Mouse (Mus musculus) CH12.LX (cell line): ENCODE data around the gene 4930595D18Rik. TPM values are rescaled to one million over a fixed set of nuclear protein-coding genes. Genes with fewer than 3 reads are reported as not detected.
A peak's percentile ranks its signal among the peaks of the same experiment; 100 is the strongest.

ENCODE experiments used
- DNase-seq: peaks from one replicate; pipeline ENCODE4 v3.0.0-alpha.2; 2013; ENCODE audit errors: extremely low read depth
- H3K27ac ChIP-seq: 2 replicates; pipeline ENCODE4 v1.5.1; 2012; ENCODE audit warnings: low read depth, mild to moderate bottlenecking, control low read depth, moderate library complexity; ENCODE audit not compliant: insufficient read depth
- H3K27me3 ChIP-seq: replicated peaks from 2 replicates; pipeline ENCODE3; 2012; ENCODE audit warnings: inconsistent platforms
- H3K36me3 ChIP-seq, 2 experiments: replicated peaks in 1 of 2; 2 replicates each; pipeline versions ENCODE3 to v1.6.1; 2012; ENCODE audit warnings: inconsistent platforms in 1 of 2, low read length in 1 of 2, mild to moderate bottlenecking in 1 of 2, mixed read lengths in 1 of 2, moderate library complexity in 1 of 2; ENCODE audit not compliant: control insufficient read depth in 1 of 2, insufficient read depth in 1 of 2
- H3K4me1 ChIP-seq, 2 experiments: 2 replicates each; pipeline ENCODE4 v1.6.1; 2012; ENCODE audit warnings: inconsistent platforms in 1 of 2, moderate library complexity in 1 of 2; ENCODE audit not compliant: insufficient read depth in 2 of 2, control insufficient read depth in 1 of 2
- H3K4me2 ChIP-seq: 2 replicates; pipeline ENCODE4 v1.6.1; 2012; ENCODE audit warnings: low read depth, mild to moderate bottlenecking, control low read depth; ENCODE audit not compliant: poor library complexity, insufficient read depth, severe bottlenecking
- H3K4me3 ChIP-seq, 3 experiments: fragments of 150-350 bp in 1 of 3; sonication (generic) in 1 of 3; replicated peaks in 1 of 3; 2 replicates each; pipeline versions ENCODE3 to v1.5.1; 2011 to 2012; ENCODE audit warnings: low read depth in 2 of 3, low read length in 2 of 3, mild to moderate bottlenecking in 2 of 3, moderate library complexity in 2 of 3, control low read depth in 1 of 3, improper control_type of control experiment in 1 of 3, inconsistent platforms in 1 of 3, mixed read lengths in 1 of 3; ENCODE audit not compliant: poor library complexity in 1 of 3
- H3K79me2 ChIP-seq: replicated peaks from 2 replicates; pipeline ENCODE4 v1.6.1; 2012; ENCODE audit warnings: mild to moderate bottlenecking, moderate library complexity; ENCODE audit not compliant: control insufficient read depth, poor library complexity, insufficient read depth, severe bottlenecking; ENCODE audit errors: extremely low read depth
- H3K9ac ChIP-seq: 2 replicates; pipeline ENCODE4 v1.6.1; 2012; ENCODE audit warnings: low read depth, mild to moderate bottlenecking, control low read depth, moderate library complexity; ENCODE audit not compliant: insufficient read depth
- H3K9me3 ChIP-seq: replicated peaks from 2 replicates; pipeline ENCODE3; 2012; ENCODE audit warnings: low read length, inconsistent platforms, mixed read lengths
- CHD1 ChIP-seq: IDR thresholded peaks from 2 replicates; pipeline ENCODE4 v1.6.1; 2012; ENCODE audit warnings: low read depth, low read length, improper control_type of control experiment, inconsistent platforms
- CHD2 ChIP-seq: IDR thresholded peaks from 2 replicates; pipeline ENCODE4 v1.6.1; 2011; ENCODE audit warnings: low read length, improper control_type of control experiment
- CTCF ChIP-seq, 2 experiments: IDR thresholded peaks in 1 of 2; conservative IDR thresholded peaks in 1 of 2; 2 replicates each; pipeline ENCODE4 v1.5.1; 2011 to 2012; ENCODE audit warnings: low read depth in 2 of 2, low read length in 2 of 2, improper control_type of control experiment in 1 of 2, inconsistent platforms in 1 of 2, mild to moderate bottlenecking in 1 of 2, moderate library complexity in 1 of 2
- ELF1 ChIP-seq: IDR thresholded peaks from 2 replicates; pipeline ENCODE4 v1.6.1; 2014; ENCODE audit warnings: low read depth, mild to moderate bottlenecking, inconsistent platforms, low read length, improper control_type of control experiment
- ETS1 ChIP-seq: conservative IDR thresholded peaks from 2 replicates; pipeline ENCODE4 v1.6.1; 2012; ENCODE audit warnings: low read depth, mild to moderate bottlenecking, inconsistent platforms, low read length, improper control_type of control experiment, moderate library complexity
- GABPA ChIP-seq: IDR thresholded peaks from 2 replicates; pipeline ENCODE4 v1.6.1; 2012; ENCODE audit warnings: low read depth, low read length, improper control_type of control experiment, inconsistent platforms; ENCODE audit not compliant: insufficient replicate concordance
- IRF4 ChIP-seq: IDR thresholded peaks from 2 replicates; pipeline ENCODE4 v1.6.1; 2014; ENCODE audit warnings: low read depth, mild to moderate bottlenecking, inconsistent platforms, low read length, improper control_type of control experiment
- JUND ChIP-seq: conservative IDR thresholded peaks from 2 replicates; pipeline ENCODE4 v1.6.1; 2011; ENCODE audit warnings: low read depth, low read length, improper control_type of control experiment
- KAT2A ChIP-seq: IDR thresholded peaks from 2 replicates; pipeline ENCODE4 v1.6.1; 2012; ENCODE audit warnings: low read length, improper control_type of control experiment, inconsistent platforms; ENCODE audit not compliant: insufficient replicate concordance
- MAFK ChIP-seq: IDR thresholded peaks from 2 replicates; pipeline ENCODE4 v1.6.1; 2011; ENCODE audit warnings: low read length, improper control_type of control experiment; ENCODE audit not compliant: insufficient replicate concordance
- MAX ChIP-seq: IDR thresholded peaks from 2 replicates; pipeline ENCODE4 v1.6.1; 2011; ENCODE audit warnings: low read length, improper control_type of control experiment
- NRF1 ChIP-seq: IDR thresholded peaks from 2 replicates; pipeline ENCODE4 v1.6.1; 2014; ENCODE audit warnings: low read depth, mild to moderate bottlenecking, inconsistent platforms, low read length, improper control_type of control experiment, moderate library complexity
- PAX5 ChIP-seq: IDR thresholded peaks from 2 replicates; pipeline ENCODE4 v1.6.1; 2012; ENCODE audit warnings: low read length, inconsistent platforms, mixed read lengths
- POLR2AphosphoS2 ChIP-seq: IDR thresholded peaks from 2 replicates; pipeline ENCODE4 v1.6.1; 2011; ENCODE audit warnings: low read depth, low read length, improper control_type of control experiment
- SMC3 ChIP-seq: IDR thresholded peaks from 2 replicates; pipeline ENCODE4 v1.6.1; 2011; ENCODE audit warnings: low read depth, low read length, improper control_type of control experiment
- USF1 ChIP-seq: IDR thresholded peaks from 2 replicates; pipeline ENCODE4 v1.6.1; 2014; ENCODE audit warnings: low read depth, mild to moderate bottlenecking, inconsistent platforms, low read length, improper control_type of control experiment
- ZMIZ1 ChIP-seq: IDR thresholded peaks from 2 replicates; pipeline ENCODE4 v1.6.1; 2012; ENCODE audit warnings: low read depth, mild to moderate bottlenecking, inconsistent platforms, low read length, improper control_type of control experiment
- ZNF384 ChIP-seq: IDR thresholded peaks from 2 replicates; pipeline ENCODE4 v1.6.1; 2012; ENCODE audit warnings: low read depth, low read length, improper control_type of control experiment, inconsistent platforms
- dilution Hi-C: fragments of 300-500 bp; cut with MboI; formaldehyde crosslinking; loops from 2 replicates; pipeline ENCODE4 v1.14.3; 2020; ENCODE audit warnings: low sequenced_read_pairs; ENCODE audit not compliant: extremely low pct_unique_long_range_greater_than_20kb, extremely low pct_ligation_motif_present
- in situ Hi-C: fragments of 300-500 bp; cut with MboI; formaldehyde crosslinking; loops from 3 replicates; pipeline ENCODE4 v1.14.3; 2019; ENCODE audit warnings: low sequenced_read_pairs, low pct_ligation_motif_present, low pct_unique_long_range_greater_than_20kb, mixed read lengths
- polyA plus RNA-seq: library from polyadenylated mRNA; unstranded; fragments of >175 nt; gene quantifications from 2 replicates; pipeline ENCODE4 v1.2.1, GENCODE M21; 2012; ENCODE audit warnings: low read depth; ENCODE audit not compliant: insufficient read length
- total RNA-seq, 2 experiments: library from RNA; depleted of rRNA; stranded (reverse); fragments of 300-350 nt in 1 of 2; fragments of >200 nt in 1 of 2; gene quantifications; 2 replicates each; pipeline ENCODE4 v1.2.3; 2012 to 2014

Gene 4930595D18Rik
- total and polyA plus RNA-seq, 3 experiments: 0.57 TPM; not detected in 2

DNA sequence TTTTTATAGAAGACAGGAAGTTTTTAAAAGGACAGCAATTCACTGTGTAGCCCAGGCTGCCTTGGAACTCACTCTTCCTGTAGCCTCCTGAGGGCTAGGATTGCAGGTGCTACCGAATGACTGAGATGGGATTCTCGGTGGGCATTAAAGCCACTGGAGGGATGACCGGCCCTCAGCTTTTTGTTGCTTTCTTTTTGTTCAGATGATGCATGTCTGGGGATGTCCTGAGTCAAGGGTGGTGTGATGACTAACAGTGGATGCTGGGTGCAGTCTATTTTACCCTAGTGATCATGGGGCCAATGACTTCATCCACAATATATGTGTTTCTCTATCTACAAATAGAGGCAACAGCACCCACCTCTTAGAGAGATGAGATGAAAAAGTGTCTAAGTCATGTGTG, 2.7 kb upstream of the 4930595D18Rik start:
- Histone ChIP-seq H3K4me3 (no peak overlapping the region), H3K4me2 (no peak overlapping the region), H3K79me2 (peaks cover 50% of the 10 kb centered on the region), H3K36me3 (peaks cover 16 to 83% of the 10 kb centered on the region in 2 experiments), H3K9me3 (no peaks in the 10 kb centered on the region), H3K4me1 (peaks cover 9 to 58% of the 10 kb centered on the region in 2 experiments), H3K9ac (no peak overlapping the region), H3K27me3 (no peaks in the 10 kb centered on the region), H3K27ac (no peak overlapping the region)
- no peak for DNase-seq
- in situ Hi-C loops: no loop called here
- TF ChIP-seq SMC3 (no peak), ZNF384 (no peak), NRF1 (no peak), MAX (no peak), MAFK (no peak)
- dilution Hi-C loops: no loop called here

DNA sequence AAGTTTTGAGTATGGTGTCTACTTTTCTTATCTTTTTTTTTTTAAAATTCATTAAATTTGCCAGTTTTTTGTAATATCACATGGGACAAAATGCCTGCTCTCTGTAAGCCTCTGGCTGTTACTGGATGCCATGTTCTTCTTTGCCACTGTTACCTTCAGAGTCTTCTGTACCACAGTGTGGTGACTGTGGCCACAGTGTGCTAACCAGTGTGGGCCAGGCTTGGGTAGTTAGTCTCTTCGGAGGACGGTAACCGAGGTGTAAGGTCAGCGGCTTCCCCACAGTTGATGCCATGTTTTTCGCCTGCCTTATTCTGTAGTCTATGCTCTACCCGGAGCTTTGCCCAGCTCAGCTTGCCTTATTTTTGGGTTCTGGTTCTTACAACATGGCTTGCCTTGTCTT, 1.9 kb downstream of the 4930595D18Rik start:
- H3K36me3 ChIP-seq: peaks cover 15 to 63% of the 10 kb centered on the region in 2 experiments
- in situ Hi-C loops: no loop called here
- no peak overlapping the region for H3K9ac ChIP-seq
- H3K4me1 ChIP-seq: peaks cover 15 to 92% of the 10 kb centered on the region in 2 experiments
- H3K27me3 ChIP-seq: no peaks in the 10 kb centered on the region
- H3K9me3 ChIP-seq: no peaks in the 10 kb centered on the region
- no peak for DNase-seq
- H3K4me3 ChIP-seq: no peak overlapping the region
- H3K27ac ChIP-seq: peak overlapping the region; percentile 44; the same call in 1 of the 2 replicates
- dilution Hi-C loops: no loop called here
- TF ChIP-seq ETS1: no peak
- no peak for TF ChIP-seq JUND
- TF ChIP-seq MAX: no peak
- no peak for TF ChIP-seq PAX5
- no peak for TF ChIP-seq ELF1
- no peak for TF ChIP-seq POLR2AphosphoS2
- no peak for TF ChIP-seq CTCF (conservative IDR thresholded peaks at IDR 0.05 in 1 of 2, IDR thresholded peaks at IDR 0.05 in 1 of 2; ENCODE audit: low read depth in 2 of 2, low read length in 2 of 2)
- no peak for TF ChIP-seq CHD1
- TF ChIP-seq KAT2A: no peak
- TF ChIP-seq IRF4: no peak
- no peak for TF ChIP-seq CHD2
- no peak for TF ChIP-seq GABPA
- no peak for TF ChIP-seq ZMIZ1
- TF ChIP-seq USF1: no peak
- no peak for TF ChIP-seq NRF1
- no peak overlapping the region for H3K4me2 ChIP-seq
- H3K79me2 ChIP-seq: peaks cover 57% of the 10 kb centered on the region
